Mouse (Mus musculus): ENCODE results near the gene Dzip1. TPM values are rescaled to one million over a fixed set of nuclear protein-coding genes. Genes with fewer than 3 reads are reported as not detected.

Gene Dzip1
- polyA plus RNA-seq (2015; fragmentation: Nextera tagmentation; extraction: Ambion mirVana), result 2.9 and 3.2 TPM in 2 replicates

GRCm38 (mm10) chr14:118924673-118925615, at the start of gene Dzip1:
TSS of gene Dzip1 (minus strand) at chr14:118925460.

DNA sequence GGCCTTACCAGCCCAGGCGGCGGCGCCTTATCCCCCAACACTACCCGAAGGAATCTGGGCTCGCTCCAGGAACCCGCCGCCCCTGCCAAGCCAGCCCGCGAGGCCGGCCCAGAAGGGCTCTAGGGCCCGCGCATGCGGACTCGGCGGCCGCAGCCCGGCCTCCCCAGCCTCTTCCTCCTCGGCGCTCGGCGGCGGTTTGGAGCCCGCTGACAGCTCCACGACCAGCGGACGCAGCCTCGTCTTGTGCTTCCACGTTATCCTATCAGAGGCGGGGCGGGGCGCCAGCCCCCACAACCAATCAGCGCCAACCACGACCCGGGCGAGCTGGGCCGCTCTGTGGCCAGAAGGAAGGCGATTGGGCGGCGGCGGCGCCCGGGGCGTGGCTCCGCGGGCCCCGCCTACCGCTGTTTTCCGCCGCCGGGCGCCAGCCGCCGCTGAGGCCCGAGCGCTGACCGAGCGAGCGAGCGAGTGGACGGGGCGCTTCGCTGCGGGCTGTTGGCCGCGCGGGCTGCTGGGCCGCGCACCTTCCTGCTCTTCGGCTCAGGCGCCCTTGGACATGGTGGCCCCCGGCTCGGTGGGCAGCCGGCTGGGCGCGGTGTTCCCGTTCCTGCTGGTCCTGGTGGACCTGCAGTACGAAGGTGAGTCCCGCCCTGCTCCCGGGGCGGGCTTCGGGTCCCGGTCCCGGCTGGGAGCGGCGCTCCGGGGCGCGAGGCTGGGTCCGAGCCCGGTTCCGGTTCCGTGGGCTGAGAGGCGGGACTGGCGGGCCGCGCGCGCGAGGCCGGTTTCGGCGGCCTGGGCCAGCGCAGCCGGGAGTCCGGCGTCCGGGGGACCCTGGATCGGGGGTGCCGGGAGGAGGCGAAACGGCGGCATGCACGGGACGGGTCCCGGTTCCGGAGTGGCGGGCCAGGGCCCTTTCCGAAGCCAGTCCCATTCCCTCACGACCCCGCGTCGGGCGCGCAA, 12.6 kb upstream of the Dzip1 start, which contains the start of gene Dnajc3:
Gene Dnajc3 (plus strand): TSS at position 444 of the 960 bp plus-strand sequence.

Other genes starting within 250 kb of the Dzip1 start
- 3.6 and 5.2 TPM in 2 replicates for gene Abcc4, start 219.2 kb downstream of the Dzip1 start, polyA plus RNA-seq (2015; fragmentation: Nextera tagmentation; extraction: Ambion mirVana)
- gene Cldn10, start 137.6 kb downstream of the Dzip1 start, polyA plus RNA-seq (2015; fragmentation: Nextera tagmentation; extraction: Ambion mirVana), result 3.3 and 3.6 TPM in 2 replicates
- gene Dnajc3, start 12.5 kb upstream of the Dzip1 start, polyA plus RNA-seq (2015; fragmentation: Nextera tagmentation; extraction: Ambion mirVana), result 19.8 and 22.4 TPM in 2 replicates
- 2.4 and 3.2 TPM in 2 replicates for gene Uggt2, start 174.0 kb upstream of the Dzip1 start, polyA plus RNA-seq (2015; fragmentation: Nextera tagmentation; extraction: Ambion mirVana)
- not detected in 2 replicates for gene Hs6st3, start 212.9 kb upstream of the Dzip1 start, polyA plus RNA-seq (2015; fragmentation: Nextera tagmentation; extraction: Ambion mirVana)

Measured in spleen, postnatal 0 days (tissue).